Mouse (Mus musculus): ENCODE data around the gene Gpr157. TPM values are rescaled to one million over a fixed set of nuclear protein-coding genes. Genes with fewer than 3 reads are reported as not detected.

The Gpr157 gene
- polyA plus RNA-seq, 1 experiment from 2014 or later, result 0.16 TPM

MicroRNA genes within 50 kb of the gene (microRNA counts, 519-probe panel; counts per million panel counts)
- not detected for microRNA mmu-miR-34a

Small RNA genes lying within 50 kb of the gene (microRNA-seq; reads per million reads assigned to microRNA genes)
- 58.3 reads per million, percentile 37 among the genes with 10 or more reads in this experiment for gene Mir34a

Other genes starting within 250 kb of the Gpr157 start
- 5.9 and 9.4 TPM in 2 replicates for gene Spsb1, start 132.3 kb upstream of the Gpr157 start, polyA plus RNA-seq (2014; fragmentation: Nextera tagmentation; extraction: Ambion mirVana)
- 2.0 and 3.3 TPM in 2 replicates for gene H6pd, start 78.3 kb upstream of the Gpr157 start, polyA plus RNA-seq (2014; fragmentation: Nextera tagmentation; extraction: Ambion mirVana)
- gene Slc2a5, start 31.9 kb downstream of the Gpr157 start, polyA plus RNA-seq (2014; fragmentation: Nextera tagmentation; extraction: Ambion mirVana), result 3.0 and 3.4 TPM in 2 replicates
- not detected in 2 replicates for gene Slc2a7, start 61.6 kb downstream of the Gpr157 start, polyA plus RNA-seq (2014; fragmentation: Nextera tagmentation; extraction: Ambion mirVana)
- gene Car6, start 114.0 kb downstream of the Gpr157 start, polyA plus RNA-seq (2014; fragmentation: Nextera tagmentation; extraction: Ambion mirVana), result not detected in 2 replicates
- 974 and 1,050 TPM in 2 replicates for gene Eno1, start 149.4 kb downstream of the Gpr157 start, polyA plus RNA-seq (2014; fragmentation: Nextera tagmentation; extraction: Ambion mirVana)
- 50.5 and 50.7 TPM in 2 replicates for gene Rere, start 194.3 kb downstream of the Gpr157 start, polyA plus RNA-seq (2014; fragmentation: Nextera tagmentation; extraction: Ambion mirVana)